Mouse (Mus musculus): ENCODE measurements around the gene Gm17490.
A peak's percentile ranks its signal among the peaks of the same experiment; 100 is the strongest.
"Not testable (repeated sequence)": the region's sequence is repeated elsewhere in the genome, so short reads cannot be mapped to it uniquely, and the experiment has no call there.

The Gm17490 gene

GRCm38 (mm10) chr2:11623173-11623572 lies 2.9 kb downstream of the Gm17490 start:
- DNase-seq, result no peak

GRCm38 (mm10) chr2:11619598-11619997 lies 6.5 kb downstream of the Gm17490 start:
- DNase-seq, result no peak

GRCm38 (mm10) chr2:11616846-11617245 lies 9.2 kb downstream of the Gm17490 start:
- no peak for DNase-seq

- DNase-seq, result not testable (repeated sequence)
Measured at GRCm38 (mm10) chr2:11612939-11613338, 13.1 kb downstream of the Gm17490 start.

- DNase-seq, result not testable (repeated sequence)
Measured at GRCm38 (mm10) chr2:11606718-11607117, 19.3 kb downstream of the Gm17490 start.

- DNase-seq, result no peak
Measured at GRCm38 (mm10) chr2:11604911-11605310, 21.2 kb downstream of the Gm17490 start.

- DNase-seq, result no peak
Measured at GRCm38 (mm10) chr2:11604053-11604452, 22.0 kb downstream of the Gm17490 start, which contains the start of gene Rbm17. Rbm17 (minus strand) TSS chr2:11604153.

GRCm38 (mm10) chr2:11602506-11603489 lies 23.3 kb downstream of the Gm17490 start:
- peak; percentile 94 for DNase-seq

- no peak for DNase-seq
Measured at GRCm38 (mm10) chr2:11601795-11602194, 24.3 kb downstream of the Gm17490 start.

- DNase-seq, result no peak
Measured at GRCm38 (mm10) chr2:11597906-11598305, 28.2 kb downstream of the Gm17490 start.

- no peak for DNase-seq
Measured at GRCm38 (mm10) chr2:11596690-11597089, 29.4 kb downstream of the Gm17490 start.

- no peak for DNase-seq
Measured at GRCm38 (mm10) chr2:11587996-11588395, 38.1 kb downstream of the Gm17490 start.

GRCm38 (mm10) chr2:11579399-11579798 lies 46.7 kb downstream of the Gm17490 start:
- no peak for DNase-seq

GRCm38 (mm10) chr2:11578187-11578586 lies 47.9 kb downstream of the Gm17490 start:
- DNase-seq, result no peak

Measured in layer of hippocampus, adult 9-11 months (tissue).